Mouse (Mus musculus): ENCODE measurements around the gene Mgarp.

DNA sequence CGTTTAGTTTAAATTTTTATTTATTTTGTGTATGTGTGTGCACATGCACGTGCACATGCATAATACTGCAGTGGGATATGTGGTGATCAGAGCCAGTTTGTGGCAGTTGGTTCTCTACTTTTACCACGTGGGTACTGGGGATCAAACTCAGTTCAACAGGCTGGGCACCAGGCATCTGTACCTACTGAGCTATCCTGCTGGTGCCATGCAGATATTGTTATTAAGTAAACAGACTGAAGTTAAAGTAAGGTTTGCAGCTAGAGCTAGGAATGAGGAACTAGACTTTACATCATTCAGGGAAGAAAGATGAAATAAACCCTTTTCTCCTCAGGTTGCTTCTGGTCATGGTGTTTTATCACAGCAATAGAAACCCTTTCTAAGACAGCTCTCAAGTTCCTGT lies 25.4 kb upstream of the Mgarp start:
- no peak for TF ChIP-seq POLR2A (IDR thresholded peaks at IDR 0.05; ENCODE audit: low read depth, low read length)
- TF ChIP-seq CTCF (IDR thresholded peaks at IDR 0.05; ENCODE audit: extremely low read depth, insufficient read depth, insufficient read length, insufficient replicate concordance): no peak
